Mouse (Mus musculus) ES-Bruce4 (cell line): ENCODE results near the gene Aip.

Experiments
- CTCF ChIP-seq: IDR thresholded peaks from one replicate; pipeline ENCODE4 v1.8.1; 2011; ENCODE audit warnings: low read depth, low read length
- EP300 ChIP-seq: IDR thresholded peaks from 2 replicates; pipeline ENCODE4 v1.6.1; 2011; ENCODE audit warnings: low read depth, low read length; ENCODE audit not compliant: insufficient read depth
- POLR2A ChIP-seq: IDR thresholded peaks from one replicate; pipeline ENCODE4 v1.8.1; 2011; ENCODE audit warnings: low read length; ENCODE audit not compliant: insufficient read depth

DNA sequence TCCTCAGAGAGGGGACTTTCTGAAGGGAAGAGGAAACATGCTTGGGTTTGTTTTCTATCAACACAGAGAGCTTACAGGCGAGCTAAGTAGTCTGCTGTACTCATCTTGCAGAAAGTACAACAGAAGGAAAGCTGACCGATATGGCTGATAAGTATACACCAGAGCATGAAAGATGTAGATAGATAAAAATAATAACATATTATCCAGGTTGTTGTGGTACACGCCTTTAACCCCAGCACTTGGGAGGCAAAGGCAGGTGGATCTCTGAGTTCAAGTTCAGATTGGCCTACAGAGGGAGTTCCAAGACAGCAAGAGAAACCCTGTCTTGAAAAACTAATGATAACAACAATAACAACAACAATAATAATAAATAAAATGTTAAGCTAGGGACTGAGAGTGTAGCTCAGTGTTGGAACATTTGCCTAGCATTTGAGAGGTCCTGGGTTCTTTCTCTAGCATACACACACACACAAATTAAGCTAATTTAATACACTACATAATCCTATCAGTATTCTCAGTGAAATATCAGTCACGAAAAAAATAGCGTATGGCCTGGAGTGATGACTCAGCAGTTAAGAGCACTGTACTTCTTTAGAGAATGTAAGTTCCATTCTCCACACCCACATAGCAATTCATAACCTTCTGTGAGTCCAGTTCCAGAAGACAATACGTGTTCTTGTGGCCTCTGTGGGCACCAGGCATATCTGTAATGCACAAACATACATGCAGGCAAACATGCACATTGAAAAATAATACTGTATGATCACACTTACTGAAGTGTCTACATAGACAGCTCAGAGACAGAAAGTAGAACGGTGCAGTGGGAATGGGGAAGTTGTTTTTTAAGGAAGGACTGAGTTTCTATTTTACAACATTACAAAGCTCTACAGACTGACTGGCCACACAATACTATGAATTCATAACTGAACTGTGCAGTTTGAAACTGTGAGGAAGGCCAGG lies 3.0 kb downstream of the Aip start:
- TF ChIP-seq POLR2A (no peak), CTCF (no peak), EP300 (no peak)
